Mouse (Mus musculus) liver (tissue): ENCODE data around the gene Clvs2.

ENCODE experiments used
- DNase-seq: peaks from one replicate; pipeline ENCODE4 v3.0.0-alpha.2; 2020; ENCODE audit warnings: mixed read lengths

Gene Clvs2

GRCm38 (mm10) chr10:33624131-33624879, at the start of gene Clvs2:
TSS of gene Clvs2 (minus strand) at chr10:33624769.
- DNase-seq = no peak

DNA sequence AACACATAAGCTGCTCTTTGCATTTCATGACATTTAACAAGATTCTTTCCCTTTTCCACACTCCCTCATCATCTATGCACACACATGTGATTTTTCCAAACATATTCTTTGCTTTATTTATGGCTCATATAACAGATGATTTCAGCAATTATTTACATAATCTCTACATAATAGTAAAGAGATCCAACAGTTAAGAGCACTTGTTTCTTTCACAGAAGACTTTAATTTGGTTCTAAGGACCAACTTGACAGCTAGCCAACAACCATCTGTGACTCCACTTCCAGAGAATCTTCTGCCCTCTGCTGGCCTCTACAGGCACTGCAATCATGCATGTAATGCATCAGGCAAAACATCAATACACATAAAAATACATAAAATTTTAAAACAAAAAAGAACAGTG, 28.6 kb upstream of the Clvs2 start:
- peak; percentile 38 for DNase-seq

DNA sequence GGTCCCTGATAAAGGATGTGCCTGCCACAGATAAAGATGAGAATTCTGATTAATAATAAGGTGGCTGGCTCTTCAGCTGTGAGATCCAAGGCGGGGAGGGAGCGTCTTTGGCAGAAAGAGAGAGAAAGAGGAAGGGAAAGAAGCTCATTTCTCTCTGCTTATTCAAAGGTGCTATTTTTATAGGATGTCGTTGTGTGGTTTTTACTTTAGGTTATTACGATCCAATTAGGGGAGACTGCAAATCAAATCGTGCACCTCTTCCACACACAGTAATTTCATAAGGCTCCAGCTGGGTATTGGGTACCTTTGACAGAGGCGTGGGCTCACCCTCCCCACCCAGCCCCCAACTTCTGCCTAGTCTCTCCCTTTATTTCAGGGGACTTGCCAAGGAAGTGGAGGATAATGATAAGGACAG, 985 bp downstream of the Clvs2 start:
- DNase-seq = no peak

DNA sequence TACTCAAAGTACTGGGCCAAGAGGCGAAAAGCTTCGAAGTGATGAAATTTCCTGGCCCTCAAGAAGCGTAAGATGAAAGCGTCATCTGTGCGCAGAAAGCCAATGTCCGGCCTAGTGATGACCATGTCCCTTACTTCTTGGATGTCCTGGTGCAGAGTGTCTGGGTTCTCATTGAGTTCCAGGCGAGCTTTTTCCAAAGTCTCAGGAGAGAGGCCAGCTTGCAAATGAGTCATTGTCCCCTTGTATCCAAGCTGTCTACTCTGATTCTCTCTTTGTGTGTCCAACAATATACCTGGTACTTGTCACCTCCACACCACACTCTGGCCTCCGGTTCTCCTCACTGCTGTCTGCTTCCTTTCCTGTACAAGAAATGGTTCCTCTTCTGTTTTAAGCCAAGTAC, 1.9 kb downstream of the Clvs2 start:
- no peak for DNase-seq

DNA sequence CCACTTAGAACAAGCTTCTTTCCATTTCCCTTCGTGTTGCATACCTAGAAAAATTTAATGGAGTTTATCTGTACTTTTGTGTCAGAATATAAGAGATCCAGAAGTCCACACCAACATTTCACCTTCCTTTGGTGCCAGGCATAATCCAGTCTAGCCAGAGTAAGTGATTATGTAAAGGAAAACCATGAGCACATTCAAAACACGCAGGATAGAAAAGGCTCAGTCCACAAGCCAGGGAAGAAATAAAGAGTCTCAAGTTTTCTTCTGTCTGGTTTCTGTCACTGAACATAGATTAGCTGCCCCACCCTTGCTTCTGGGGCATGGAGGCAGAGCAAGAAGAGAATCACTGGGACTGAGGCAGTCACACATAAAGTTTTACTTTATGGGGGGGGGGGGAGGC, 8.4 kb downstream of the Clvs2 start:
- no peak for DNase-seq

DNA sequence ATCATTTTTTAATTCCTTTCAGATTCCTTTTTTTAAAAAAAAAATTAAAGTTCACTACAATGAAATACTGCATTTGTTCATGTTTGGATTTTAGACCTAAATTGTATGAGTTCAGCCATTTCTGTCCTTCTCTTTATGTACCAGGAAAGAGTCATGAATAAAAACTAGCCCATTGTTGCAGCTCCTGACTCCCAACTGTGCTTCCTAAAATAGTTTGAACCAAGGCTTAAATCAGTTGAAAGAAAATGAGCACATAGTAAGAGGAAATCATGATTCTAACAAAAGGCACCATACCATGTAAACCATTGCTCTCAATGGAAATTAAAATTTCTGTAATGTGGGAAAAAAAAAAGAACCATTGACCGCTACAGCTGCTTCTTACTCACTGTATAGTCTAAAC, 11.4 kb downstream of the Clvs2 start:
- DNase-seq = no peak

DNA sequence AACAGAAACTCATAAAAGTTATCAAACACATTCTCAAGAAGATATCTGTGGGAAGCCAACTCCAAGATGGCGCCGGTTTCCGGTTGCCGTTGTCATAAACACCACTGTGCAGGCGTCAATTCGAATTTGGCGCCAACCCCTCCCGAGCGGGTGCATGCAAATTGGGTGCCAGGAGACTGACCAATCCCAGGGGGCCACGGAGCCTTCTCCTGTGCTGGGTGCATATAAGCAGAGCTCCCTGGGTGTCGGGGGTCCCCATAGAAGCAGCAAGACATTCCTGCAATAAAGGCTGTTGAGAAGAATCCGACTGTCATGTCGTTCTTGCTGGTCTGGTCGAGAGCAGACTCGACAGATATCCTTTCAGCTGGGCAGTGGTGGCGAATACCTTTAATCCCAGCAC, 31.8 kb downstream of the Clvs2 start:
- DNase-seq = no peak

DNA sequence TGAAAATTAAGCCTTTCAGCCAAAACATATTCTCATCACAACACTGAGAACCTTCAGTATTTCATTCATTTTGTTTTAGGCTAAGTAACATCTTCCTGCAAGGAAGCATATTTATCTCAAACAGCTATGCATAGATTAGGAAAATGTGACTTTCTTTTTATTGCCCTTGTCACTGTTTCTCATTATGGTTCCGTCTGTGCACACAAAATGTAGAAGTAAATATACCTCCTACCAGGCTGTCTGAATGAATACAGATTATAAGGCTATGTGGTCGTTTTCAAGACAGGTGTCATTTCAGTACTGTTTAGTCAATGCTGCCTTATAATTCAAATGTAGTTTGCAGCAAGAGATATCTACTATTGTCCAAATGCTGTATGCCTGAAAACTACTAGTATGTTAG, 35.8 kb downstream of the Clvs2 start:
- no peak for DNase-seq

DNA sequence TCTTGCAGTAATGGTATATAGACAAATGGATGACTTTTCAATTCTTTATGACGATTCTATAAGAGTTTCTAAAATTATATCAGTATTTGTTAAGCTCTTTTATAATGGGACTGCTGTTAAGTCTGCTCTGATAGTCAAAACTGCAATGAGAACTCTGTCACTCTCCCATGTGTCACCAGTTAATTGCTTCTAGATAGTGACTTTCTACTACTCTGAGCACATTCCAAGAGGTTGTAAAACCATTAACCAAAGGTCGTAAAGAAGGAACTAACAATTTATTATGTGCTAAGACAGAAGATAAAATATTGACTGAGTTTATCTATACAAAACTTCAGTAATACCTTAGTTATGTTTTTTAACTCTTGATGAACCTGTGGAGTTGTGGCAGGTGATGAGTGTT, 37.5 kb downstream of the Clvs2 start:
- no peak for DNase-seq

DNA sequence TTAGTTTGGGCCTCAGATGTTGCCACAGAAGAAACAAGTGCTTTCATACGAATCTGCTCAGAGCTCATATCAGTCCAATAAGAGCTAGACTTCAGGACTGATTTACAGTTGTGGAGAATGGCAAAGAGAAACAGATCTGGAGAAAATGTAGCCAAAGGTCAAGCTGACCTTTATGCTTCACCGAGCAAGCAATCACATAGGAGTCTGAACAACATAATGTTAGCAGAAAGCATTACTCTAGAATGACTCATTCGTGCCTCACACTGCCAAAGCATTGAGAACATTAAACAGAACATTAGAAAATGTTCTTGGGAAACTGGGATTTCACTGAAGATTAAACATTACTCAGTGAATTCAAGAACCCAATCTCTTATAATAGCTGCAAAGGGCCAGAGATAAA, 66.5 kb downstream of the Clvs2 start:
- no peak for DNase-seq

GRCm38 (mm10) chr10:33540331-33540730, 84.2 kb downstream of the Clvs2 start:
- no peak for DNase-seq
